Mouse (Mus musculus): Measurements from ENCODE around the gene Itpr2.

GRCm38 (mm10) chr6:146439071-146439818 is 62.8 kb downstream of the Itpr2 start:
- TF ChIP-seq CTCF (IDR thresholded peaks at IDR 0.05; ENCODE audit: insufficient read depth, low read length) = no peak
- TF ChIP-seq POLR2A (IDR thresholded peaks at IDR 0.05; ENCODE audit: borderline replicate concordance, extremely low read depth, low read depth, low read length) = no peak
